Mouse (Mus musculus) intestine, postnatal 0 days (tissue): ENCODE measurements around the gene Atp5b. TPM values are rescaled to one million over a fixed set of nuclear protein-coding genes. Genes with fewer than 3 reads are reported as not detected.

ENCODE experiments used
- ATAC-seq: fragments of 200-750 bp; cut with Nextera tagmentation; 2 replicates; pipeline ENCODE4 v1.8.0; 2017; ENCODE audit warnings: mild to moderate bottlenecking, moderate TSS enrichment, moderate library complexity
- H3K27ac ChIP-seq: fragments of 300-500 bp; sonication (generic); 2 replicates; pipeline ENCODE4 v1.5.1; 2014; ENCODE audit warnings: mild to moderate bottlenecking, low read depth, low read length, moderate library complexity
- H3K27me3 ChIP-seq: fragments of 300-500 bp; sonication (generic); replicated peaks from 2 replicates; pipeline ENCODE4 v1.6.1; 2014; ENCODE audit warnings: low read length, mixed read lengths; ENCODE audit not compliant: control insufficient read depth, insufficient read depth
- H3K36me3 ChIP-seq: fragments of 300-500 bp; sonication (generic); 2 replicates; pipeline ENCODE4 v1.6.1; 2014; ENCODE audit warnings: mild to moderate bottlenecking, moderate library complexity; ENCODE audit not compliant: control insufficient read depth, insufficient read depth
- H3K4me1 ChIP-seq: fragments of 300-500 bp; sonication (generic); replicated peaks from 2 replicates; pipeline ENCODE4 v1.6.1; 2014; ENCODE audit warnings: antibody characterized with exemption, low read length, mixed read lengths; ENCODE audit not compliant: control insufficient read depth, insufficient read depth
- H3K4me2 ChIP-seq: fragments of 300-500 bp; sonication (generic); replicated peaks from 2 replicates; pipeline ENCODE4 v1.6.1; 2014; ENCODE audit warnings: low read depth, mild to moderate bottlenecking, moderate library complexity
- H3K4me3 ChIP-seq: fragments of 300-500 bp; sonication (generic); 2 replicates; pipeline ENCODE4 v1.5.1; 2014; ENCODE audit warnings: low read depth, low read length
- H3K9ac ChIP-seq: fragments of 300-500 bp; sonication (generic); 2 replicates; pipeline ENCODE4 v1.6.1; 2014; ENCODE audit warnings: mild to moderate bottlenecking, low read depth, low read length
- H3K9me3 ChIP-seq: fragments of 300-500 bp; sonication (generic); 2 replicates; pipeline ENCODE4 v1.6.1; 2016; ENCODE audit warnings: mixed run types; ENCODE audit not compliant: control insufficient read depth
- CTCF ChIP-seq: sonication (generic); IDR thresholded peaks from 2 replicates; pipeline ENCODE4 v1.5.1; 2016; ENCODE audit warnings: low read depth, mild to moderate bottlenecking, control low read depth, antibody characterized with exemption, moderate library complexity
- WGBS: fragments of 180-500 bp; shearing (Covaris S2); extraction: QIAGEN DNeasy Blood & Tissue Kit; methylation state at CpG from one replicate; pipeline ENCODE4 v1.1.7; 2014; 5-methylcytosine and 5-hydroxymethylcytosine counted together
- polyA plus RNA-seq: library from polyadenylated mRNA; unstranded; fragments of >200 nt; fragmentation: Nextera tagmentation; extraction: Ambion mirVana; gene quantifications from 2 replicates; pipeline ENCODE4 v1.2.1, GENCODE M21; 2015

Gene Atp5b
- polyA plus RNA-seq, 1 experiment from 2014 or later: 2,644 TPM

DNA sequence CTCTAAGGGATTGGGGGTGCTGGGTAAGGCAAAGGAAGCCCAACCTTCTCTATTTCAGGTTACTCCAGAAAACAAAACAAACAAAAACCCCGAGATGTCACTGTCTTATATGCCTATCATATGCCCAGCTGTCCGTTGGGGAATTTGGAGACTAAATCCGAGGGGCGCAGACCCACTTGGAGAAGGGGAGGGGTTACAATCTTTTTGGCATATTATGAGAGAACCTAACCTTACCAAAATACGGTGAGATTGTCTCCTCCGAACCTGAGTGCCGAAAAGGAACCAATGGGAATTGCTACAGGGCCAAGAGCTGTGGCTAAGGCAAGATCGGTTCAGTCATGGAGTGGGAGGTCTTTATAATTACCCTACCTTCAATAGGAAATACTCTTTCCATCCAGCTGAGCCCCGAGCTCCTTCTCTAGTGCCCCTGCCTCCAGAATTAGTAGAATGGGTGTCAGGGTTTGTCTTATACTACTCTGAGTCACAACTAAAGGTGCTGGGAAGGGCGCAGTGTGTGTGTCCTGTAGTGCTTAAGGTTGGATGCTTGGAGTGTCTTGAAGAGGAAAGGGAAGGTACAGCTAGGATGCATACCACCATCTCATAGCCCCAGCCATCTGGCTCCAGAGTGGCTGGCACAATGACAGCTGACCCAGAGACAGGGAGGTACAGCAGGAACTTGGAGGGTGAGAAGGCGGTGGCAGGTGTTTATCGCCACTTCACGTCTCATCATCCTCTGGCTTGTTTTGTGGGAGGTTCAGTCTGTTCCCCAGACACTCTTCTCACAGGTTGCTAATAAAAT, 10.6 kb downstream of the Atp5b start:
- no peak for TF ChIP-seq CTCF
- Histone ChIP-seq H3K9me3 (no peaks in the 10 kb centered on the region), H3K27ac (peak overlapping the region; percentile 94), H3K4me1 (peaks cover 11% of the 10 kb centered on the region; the same call in 1 of the 2 replicates), H3K4me3 (peak overlapping the region; percentile 88), H3K4me2 (peak overlapping the region; percentile 89), H3K36me3 (peaks cover 14% of the 10 kb centered on the region), H3K27me3 (no peaks in the 10 kb centered on the region), H3K9ac (peak overlapping the region; percentile 75)
- ATAC-seq: no peak
- WGBS: 24% methylated on average over 13 of the region's 13 CpGs

DNA sequence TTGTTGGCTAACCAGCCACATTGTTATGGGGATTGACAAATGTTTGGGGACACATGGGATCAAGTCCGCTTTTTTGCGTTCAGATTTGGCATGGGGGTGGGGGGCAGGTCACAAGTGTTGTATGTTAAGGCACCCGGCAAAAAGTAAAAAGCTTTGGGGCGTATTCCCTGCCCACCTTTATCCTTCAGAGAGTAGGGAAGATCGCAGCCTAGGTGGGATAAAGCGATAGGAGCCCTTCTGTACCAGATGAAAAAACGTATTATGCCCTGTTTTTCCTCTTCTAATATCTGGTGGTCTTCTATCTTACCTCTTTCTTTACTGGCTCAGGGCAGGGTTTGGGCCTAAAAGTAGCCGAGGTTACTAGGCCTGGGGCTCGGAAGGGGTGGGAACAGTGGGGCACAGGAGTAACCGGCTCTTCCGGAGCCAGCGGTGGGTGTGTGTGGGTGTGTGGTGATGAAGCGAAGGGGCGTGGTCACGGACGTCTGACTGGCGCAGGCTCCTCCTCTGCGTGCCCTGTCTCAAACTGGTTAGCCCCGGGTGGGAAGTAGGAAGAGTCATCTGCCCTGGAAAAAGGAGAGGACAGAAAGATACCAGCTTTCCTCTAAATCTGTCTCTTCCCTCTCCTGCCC, 11.4 kb downstream of the Atp5b start:
- peak; percentile 52 for ATAC-seq
- no peaks in the 10 kb centered on the region for H3K9me3 ChIP-seq
- H3K4me3 ChIP-seq: peak overlapping the region; percentile 88
- 14% methylated on average over 19 of the region's 19 CpGs for WGBS
- H3K9ac ChIP-seq: peak overlapping the region; percentile 12; the same call in 1 of the 2 replicates
- H3K4me2 ChIP-seq: peak overlapping the region; percentile 89
- no peaks in the 10 kb centered on the region for H3K27me3 ChIP-seq
- H3K36me3 ChIP-seq: peaks cover 6% of the 10 kb centered on the region
- H3K4me1 ChIP-seq: peaks cover 11% of the 10 kb centered on the region; the same call in 1 of the 2 replicates
- peak overlapping the region; percentile 94 for H3K27ac ChIP-seq
- no peak for TF ChIP-seq CTCF

DNA sequence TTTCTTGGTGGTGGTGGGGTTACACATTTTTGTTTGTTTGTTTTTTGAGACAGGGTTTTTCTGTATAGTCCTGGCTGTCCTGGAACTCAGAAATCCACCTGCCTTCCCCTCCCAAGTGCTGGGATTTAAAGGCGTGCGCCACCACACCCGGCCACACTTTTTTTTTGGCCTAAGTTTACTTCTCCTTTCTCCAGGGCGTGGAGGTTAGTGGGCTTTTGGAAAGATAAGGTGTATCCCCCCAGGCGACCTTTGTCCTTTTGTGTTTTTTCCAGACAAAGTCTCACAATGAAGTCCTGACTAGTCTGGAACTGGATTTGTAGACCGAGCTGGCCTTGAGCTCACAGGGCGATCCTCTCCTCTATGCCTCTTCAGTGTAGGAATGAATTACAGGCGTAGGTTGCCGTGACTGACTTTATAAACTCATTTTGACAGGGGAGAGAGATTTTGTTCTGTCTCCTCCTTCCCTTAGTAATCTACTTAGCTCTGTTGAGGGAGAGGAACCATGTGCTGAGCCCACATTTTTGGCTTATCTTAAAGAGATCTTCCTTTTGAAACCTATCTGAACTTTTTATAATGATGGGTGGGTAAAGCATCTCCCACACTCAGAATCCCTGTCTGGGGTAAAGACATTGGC, 12.0 kb downstream of the Atp5b start:
- H3K9me3 ChIP-seq: no peaks in the 10 kb centered on the region
- H3K36me3 ChIP-seq: no peaks in the 10 kb centered on the region
- no peaks in the 10 kb centered on the region for H3K27me3 ChIP-seq
- H3K4me1 ChIP-seq: peaks cover 11% of the 10 kb centered on the region; the same call in 1 of the 2 replicates
- ATAC-seq: no peak
- TF ChIP-seq CTCF: no peak
- H3K27ac ChIP-seq: peak overlapping the region; percentile 94
- 27% methylated on average over 9 of the region's 9 CpGs for WGBS
- peak overlapping the region; percentile 89 for H3K4me2 ChIP-seq
- H3K4me3 ChIP-seq: peak overlapping the region; percentile 88
- H3K9ac ChIP-seq: peak overlapping the region; percentile 12; the same call in 1 of the 2 replicates

DNA sequence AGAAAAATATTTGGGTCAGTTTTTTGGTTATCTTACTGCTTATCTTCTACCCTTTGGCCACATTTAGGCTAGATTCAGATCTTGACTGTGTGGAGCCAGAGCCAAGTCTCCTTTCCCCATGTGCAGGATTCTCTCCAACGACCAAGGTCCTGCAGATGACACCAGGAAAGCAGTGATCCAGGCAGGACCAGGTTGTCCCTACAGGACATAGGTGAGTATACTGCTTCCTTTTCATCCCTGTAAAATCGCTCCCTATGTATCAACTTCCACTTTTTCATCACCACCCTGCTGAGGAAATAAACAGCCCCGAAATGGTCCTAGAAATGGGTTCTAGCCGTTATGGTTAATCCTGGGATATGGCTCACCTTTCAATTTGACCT, 13.2 kb downstream of the Atp5b start:
- Histone ChIP-seq H3K27me3 (no peaks in the 10 kb centered on the region), H3K4me1 (peaks cover 6% of the 10 kb centered on the region; the same call in 1 of the 2 replicates), H3K36me3 (no peaks in the 10 kb centered on the region), H3K4me3 (peak overlapping the region; percentile 83), H3K9ac (no peak overlapping the region), H3K4me2 (peak overlapping the region; percentile 81; the same call in 1 of the 2 replicates), H3K27ac (no peak overlapping the region), H3K9me3 (no peaks in the 10 kb centered on the region)
- WGBS: 26% methylated on average over 4 of the region's 4 CpGs
- no peak for TF ChIP-seq CTCF
- ATAC-seq: no peak

DNA sequence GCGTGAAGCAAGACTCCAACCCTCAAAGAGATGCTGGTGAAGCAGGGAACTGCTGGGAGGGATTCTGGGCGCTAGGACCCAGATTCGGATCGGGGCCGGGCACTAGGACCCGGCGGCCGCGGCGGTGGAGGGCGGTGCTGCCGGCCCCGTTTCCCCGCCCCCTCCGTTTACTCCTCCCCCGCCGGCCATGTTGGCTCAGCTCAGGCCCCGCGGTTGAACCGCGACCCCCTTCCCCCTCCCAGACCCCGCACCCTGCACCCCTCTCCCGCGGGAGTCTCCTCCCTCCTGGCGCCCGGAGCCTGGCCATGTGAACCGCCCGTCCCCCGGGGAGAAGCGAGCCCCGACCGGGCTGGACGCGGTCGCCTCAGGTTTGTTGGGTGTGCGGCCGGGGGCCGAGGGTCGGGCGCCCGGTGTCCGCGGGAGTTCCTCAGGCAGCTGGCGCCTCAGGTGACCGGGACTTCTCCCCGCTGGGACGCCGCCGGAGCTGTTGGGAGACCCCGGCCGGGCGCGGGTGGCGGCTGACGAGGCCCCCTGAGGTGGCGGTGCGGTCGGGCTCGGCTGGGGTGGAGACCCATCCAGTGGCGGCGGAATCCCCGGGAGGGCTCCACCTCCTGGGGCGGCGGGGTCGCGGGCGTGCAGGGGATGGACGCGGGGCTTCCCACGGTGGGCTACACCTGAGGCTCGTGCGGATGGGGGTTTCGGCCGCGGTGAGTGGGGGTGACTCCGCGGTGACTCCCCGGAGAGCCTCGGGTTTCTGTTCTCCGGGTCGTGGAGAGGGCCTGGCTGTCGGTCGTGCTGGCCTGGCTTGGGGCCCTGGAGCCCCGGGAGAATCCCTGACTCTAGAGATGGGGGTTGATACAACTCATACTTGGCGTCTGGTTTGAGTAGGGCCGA, 13.9 kb downstream of the Atp5b start:
- peak; percentile 41 for ATAC-seq
- Histone ChIP-seq H3K4me3 (peak overlapping the region; percentile 83), H3K9ac (peak overlapping the region; percentile 87), H3K4me2 (peak overlapping the region; percentile 81), H3K4me1 (peaks cover 6% of the 10 kb centered on the region; the same call in 1 of the 2 replicates), H3K27ac (peak overlapping the region; percentile 67), H3K36me3 (no peaks in the 10 kb centered on the region), H3K27me3 (no peaks in the 10 kb centered on the region), H3K9me3 (no peaks in the 10 kb centered on the region)
- peak; percentile 17; the same call in 1 of the 2 replicates for TF ChIP-seq CTCF
- WGBS: under 1% methylated on average over 84 of the region's 86 CpGs
